Mouse (Mus musculus): ENCODE measurements around the gene Tcf3. TPM values are rescaled to one million over a fixed set of nuclear protein-coding genes. Genes with fewer than 3 reads are reported as not detected.
A peak's percentile ranks its signal among the peaks of the same experiment; 100 is the strongest.

The Tcf3 gene
- total RNA-seq, 2 experiments from 2014 or later: 17.9 to 20.9 TPM

- intact Hi-C loops (cut with DNase I): no loop called here
Measured at GRCm38 (mm10) chr10:80415566-80415965, 17.9 kb downstream of the Tcf3 start.

DNA sequence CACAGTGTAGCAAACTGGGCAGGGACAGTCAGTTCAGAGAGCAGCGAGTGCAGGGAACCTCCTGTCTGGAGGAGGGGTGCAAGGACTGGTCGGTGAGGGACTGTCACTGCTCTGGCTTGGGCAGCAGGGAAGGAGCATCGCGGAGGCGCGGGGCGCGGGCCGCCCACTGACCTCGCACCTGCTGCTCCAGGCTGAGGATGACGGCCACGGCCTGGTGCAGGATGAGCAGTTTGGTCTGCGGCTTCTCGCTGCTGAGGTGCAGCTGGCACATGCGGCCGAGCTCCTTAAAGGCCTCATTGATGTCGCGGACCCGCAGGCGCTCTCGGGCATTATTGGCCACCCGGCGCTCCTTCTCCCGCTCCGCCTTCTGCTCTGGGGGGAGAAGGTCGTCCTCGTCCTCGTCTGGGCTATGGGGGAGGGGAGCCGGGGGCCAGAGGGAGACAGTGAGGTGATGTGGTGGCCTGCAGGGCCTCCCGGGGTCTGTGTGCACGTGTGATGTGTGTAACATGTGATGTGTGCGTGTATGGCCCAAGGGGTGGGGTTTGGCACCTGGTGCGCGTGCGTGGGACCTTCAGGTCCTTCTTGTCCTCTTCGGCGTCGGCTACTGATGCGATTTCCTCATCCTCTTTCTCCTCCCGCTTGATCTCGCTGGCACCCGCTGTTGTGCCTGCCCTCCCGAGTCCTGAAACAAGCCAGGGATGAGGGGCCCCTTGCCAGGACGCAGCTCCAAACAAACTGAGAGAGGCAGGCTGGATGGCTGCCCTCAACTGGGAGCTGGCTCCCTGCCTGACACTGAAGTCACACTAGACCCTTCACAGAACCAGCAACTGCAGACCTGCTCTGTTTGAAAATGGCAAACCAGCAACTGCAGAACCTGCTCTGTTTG, 20.5 kb downstream of the Tcf3 start:
- intact Hi-C loops (cut with DNase I): no loop called here
- peak; percentile 67 to 72 for DNase-seq

More at GRCm38 (mm10) chr10:80415566-80415965, 17.9 kb downstream of the Tcf3 start:
- DNase-seq: no peak

GRCm38 (mm10) chr10:80407924-80408323, 25.5 kb downstream of the Tcf3 start:
- intact Hi-C loops (cut with DNase I): loop anchor here (2.0 kb wide), 1 partner anchor 25 kb away; the partner anchor contains the start of gene Tcf3

DNA sequence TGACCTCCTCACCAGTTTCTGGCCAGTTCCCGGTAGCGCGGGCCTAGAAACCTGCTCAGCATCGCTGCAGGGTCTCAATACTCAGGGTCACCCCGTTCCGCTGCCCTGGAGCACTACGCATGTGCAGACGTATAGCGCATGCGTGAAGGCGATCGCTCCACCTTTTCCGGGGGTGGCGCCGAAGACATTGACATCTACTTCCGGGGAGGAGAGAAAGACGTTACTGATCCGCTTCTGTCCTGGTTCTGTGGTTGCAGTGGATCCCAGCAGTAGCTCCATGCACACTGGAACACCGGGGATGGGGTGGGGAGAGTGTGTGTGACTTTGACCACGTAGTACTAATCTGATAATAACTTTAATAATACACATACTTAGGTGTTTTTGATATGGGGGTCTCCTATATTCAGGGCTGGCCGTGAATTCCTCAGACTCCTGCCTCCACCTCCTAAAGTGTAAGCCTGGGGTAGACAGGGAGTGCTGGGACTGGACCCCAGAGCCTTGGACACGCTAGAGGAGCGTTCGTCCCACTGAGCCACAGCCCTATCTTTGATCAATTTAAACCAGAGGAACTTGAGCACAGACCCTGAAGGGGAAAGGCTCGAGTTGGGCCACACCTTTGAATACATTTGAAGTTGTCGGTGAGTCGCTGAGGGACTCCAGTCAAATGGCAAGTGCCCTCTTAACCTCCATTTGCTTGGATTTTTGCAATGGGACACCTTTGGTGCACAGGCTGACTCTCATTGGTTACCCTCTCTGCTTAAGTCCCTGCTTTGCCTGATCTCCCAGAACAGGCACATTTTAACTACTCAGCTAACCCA, 26.6 kb downstream of the Tcf3 start, which contains the start of gene Uqcr11:
TSS of gene Uqcr11 (minus strand) at position 147 of the 818 bp plus-strand sequence.
- intact Hi-C loops (cut with DNase I): loop anchor here (2.0 kb wide), 1 partner anchor 26 kb away; the partner anchor contains the start of gene Tcf3
- peak; percentile 92 to 93 for DNase-seq

More at GRCm38 (mm10) chr10:80407924-80408323, 25.5 kb downstream of the Tcf3 start:
- DNase-seq: no peak

GRCm38 (mm10) chr10:80405481-80406173, 27.8 kb downstream of the Tcf3 start:
- intact Hi-C loops (cut with DNase I): loop anchor here (2.0 kb wide), 1 partner anchor 27 kb away; the partner anchor contains the start of gene Tcf3
- no peak for DNase-seq

DNA sequence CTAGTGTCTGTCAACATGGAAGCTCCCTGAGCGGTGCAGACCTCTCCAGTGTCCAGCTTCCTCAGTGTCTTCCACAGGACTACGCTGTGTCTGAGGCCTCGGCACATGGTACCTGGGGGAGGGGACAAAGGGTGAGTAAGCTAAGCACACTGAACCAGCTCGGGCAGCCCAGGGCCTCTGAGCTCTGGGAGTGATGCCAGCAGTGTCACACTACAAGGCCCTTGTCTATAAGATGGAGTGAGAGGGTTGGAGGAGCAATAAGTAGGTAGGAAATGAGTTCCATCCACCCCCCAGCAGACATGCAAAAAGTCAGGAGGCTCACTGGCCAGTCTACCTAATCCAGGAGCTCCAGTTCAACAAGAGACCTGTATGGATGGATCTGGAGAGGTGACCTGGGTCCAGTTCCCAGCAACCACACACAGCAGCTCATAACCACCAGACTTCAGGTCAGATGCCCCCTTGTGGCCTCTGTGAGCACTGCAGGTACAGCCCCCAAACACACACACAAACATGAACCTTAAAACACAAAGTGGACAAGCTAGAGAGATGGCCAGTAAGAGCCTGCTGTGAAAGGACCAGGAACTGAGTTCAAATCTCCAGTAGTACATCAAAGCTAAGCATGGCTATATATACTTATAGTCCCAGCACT, 30.3 kb downstream of the Tcf3 start:
- intact Hi-C loops (cut with DNase I): no loop called here
- peak in 1 of 2 experiments; percentile 27 for DNase-seq

GRCm38 (mm10) chr10:80400704-80401161, 32.7 kb downstream of the Tcf3 start:
- intact Hi-C loops (cut with DNase I): no loop called here
- no peak for DNase-seq

- no peak for DNase-seq
- intact Hi-C loops (cut with DNase I): no loop called here
Measured at GRCm38 (mm10) chr10:80399973-80400703, 33.3 kb downstream of the Tcf3 start.

DNA sequence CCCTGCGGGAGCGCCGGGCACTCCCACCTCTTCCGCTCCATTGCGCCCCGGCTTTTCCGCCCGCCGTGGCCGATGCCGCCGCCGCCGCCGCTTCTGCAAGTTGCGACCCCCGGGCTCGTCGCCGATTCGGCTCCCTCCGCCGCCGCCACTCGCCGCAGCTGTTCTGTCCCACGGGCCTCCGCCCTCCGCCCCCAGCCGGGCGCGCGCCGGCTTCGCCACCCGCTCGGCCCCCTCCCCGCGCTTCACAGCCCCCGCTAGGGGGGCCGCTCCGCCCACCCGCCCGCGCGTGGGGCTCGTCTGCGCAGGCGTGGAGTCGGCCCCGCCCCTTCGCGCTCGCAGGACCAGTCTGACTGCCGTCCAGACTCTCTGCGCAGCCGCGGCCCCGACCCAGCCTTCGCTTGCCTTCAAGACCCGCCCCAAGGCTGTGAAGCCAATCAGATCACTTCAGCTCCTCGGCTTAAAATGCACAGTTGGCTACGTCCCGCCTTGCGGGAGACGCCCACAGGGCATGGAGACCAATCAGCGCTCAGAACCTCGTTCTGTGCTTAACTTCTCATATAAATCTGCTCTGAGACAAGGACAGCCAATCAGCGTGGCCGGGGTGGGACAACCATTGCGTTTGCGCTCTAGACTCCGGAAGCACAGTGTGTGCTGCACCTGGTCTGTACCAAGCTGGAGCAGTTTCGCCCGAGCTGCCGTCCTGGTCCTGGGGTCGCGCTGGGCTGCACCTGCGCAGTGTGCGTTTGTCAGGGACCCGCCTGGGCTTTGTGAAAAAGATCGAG, 34.1 kb downstream of the Tcf3 start, which contains the start of gene Mbd3:
TSS of gene Mbd3 (minus strand) at position 360 of the 782 bp plus-strand sequence.
- intact Hi-C loops (cut with DNase I): no loop called here
- peak; percentile 99 for DNase-seq

DNA sequence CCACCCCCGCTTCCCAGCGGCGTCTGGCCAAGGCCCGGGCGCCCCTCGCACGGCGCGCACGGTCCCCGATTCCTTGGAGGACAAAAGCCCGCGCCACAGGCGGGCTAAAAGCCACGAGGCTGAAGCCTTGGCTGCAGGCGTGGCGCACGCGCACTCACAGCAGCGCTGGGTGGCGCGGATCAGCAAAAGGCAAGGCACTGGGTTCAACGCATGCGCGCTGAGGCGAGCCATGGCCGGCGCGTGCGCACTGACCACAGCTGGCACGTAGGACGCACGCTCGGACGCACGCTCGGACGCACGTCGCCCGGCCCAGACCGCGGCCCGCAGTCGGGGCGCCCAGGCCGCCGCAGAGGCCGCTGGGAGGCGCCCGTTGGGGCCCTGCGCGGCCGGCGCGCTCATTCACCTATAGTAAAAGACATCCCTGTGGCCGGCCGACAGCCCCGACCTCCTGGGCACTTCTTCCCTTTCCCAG, 34.7 kb downstream of the Tcf3 start:
- DNase-seq: peak; percentile 97 to 98
- intact Hi-C loops (cut with DNase I): loop anchor here (1.0 kb wide), 1 partner anchor 10 kb away; no protein-coding TSS in a partner anchor

DNA sequence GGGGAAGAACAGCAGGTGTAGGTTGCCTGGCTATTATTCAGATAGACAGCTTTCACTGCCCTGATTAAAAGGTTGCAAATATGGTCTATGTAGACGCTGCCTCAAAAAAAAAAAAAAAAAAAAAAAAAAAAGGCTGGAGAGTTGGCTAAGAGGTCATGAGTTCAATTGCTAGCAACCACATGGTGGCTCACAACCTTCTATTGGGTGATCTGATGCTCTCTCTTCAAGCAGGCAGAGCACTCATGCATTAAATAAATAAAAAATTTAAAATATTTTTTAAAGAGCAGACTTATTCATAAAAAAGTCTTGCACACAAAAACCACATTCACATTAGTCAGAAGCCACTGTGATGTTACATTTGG, 35.3 kb downstream of the Tcf3 start:
- intact Hi-C loops (cut with DNase I): loop anchor here (1.0 kb wide), 1 partner anchor 10 kb away; no protein-coding TSS in a partner anchor
- no peak for DNase-seq

GRCm38 (mm10) chr10:80397524-80398173, 35.8 kb downstream of the Tcf3 start:
- DNase-seq: no peak
- intact Hi-C loops (cut with DNase I): loop anchor here (1.0 kb wide), 1 partner anchor 9 kb away; no protein-coding TSS in a partner anchor

GRCm38 (mm10) chr10:80396822-80397523, 36.5 kb downstream of the Tcf3 start:
- intact Hi-C loops (cut with DNase I): no loop called here
- no peak for DNase-seq

DNA sequence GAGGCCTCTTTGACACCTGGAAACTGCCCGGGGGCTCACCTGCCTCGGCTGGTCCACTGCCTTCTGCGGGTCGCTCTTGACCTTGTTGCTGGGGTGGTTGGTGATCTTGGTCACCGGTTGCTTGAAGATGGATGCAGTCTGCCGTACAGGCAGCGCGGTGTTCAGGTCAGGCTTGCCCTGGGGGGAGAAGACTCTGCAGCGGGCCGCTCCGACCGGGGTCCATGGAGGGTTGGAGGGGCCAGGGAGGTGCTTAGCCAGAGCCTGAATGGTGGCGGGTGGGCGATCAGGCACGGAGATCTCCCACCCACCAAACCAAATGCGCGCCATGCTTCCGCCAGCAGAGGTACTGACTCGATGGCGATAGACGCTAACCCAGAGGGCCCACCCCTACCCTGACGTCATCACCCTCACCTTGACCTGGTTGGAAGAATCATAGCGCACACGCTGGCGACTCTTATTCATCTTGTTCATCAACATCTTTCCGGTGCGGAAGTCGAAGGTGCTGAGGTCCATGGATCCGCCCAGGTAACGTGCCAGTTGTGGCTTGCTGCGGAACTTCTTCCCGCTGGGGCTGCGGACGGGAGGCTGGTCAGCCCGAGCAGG, 38.3 kb downstream of the Tcf3 start:
- intact Hi-C loops (cut with DNase I): no loop called here
- DNase-seq: no peak

- intact Hi-C loops (cut with DNase I): no loop called here
Measured at GRCm38 (mm10) chr10:80392687-80393086, 40.8 kb downstream of the Tcf3 start.

DNA sequence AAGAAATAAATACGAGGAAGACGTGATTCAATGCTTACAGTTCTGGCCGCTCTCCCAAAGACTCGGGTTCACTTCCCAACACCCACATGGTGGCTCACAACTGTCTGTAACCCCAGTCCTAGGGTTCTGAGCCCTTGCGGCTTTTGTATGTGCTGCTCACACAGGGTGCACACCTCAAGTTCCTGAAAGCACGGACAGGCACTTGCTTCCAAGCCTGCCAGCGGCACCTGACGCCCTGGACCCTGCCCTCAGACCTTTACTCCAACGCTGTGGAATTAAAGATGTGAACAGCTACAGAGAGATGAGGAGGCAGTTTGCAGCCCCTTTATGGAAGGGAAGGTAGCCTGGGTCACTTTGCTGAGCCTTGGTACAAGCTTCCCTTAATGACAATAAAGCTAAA, 42.8 kb downstream of the Tcf3 start:
- intact Hi-C loops (cut with DNase I): no loop called here
- no peak for DNase-seq

More at GRCm38 (mm10) chr10:80392687-80393086, 40.8 kb downstream of the Tcf3 start:
- no peak for DNase-seq
